Mouse (Mus musculus): ENCODE results near the gene C1qtnf3. TPM values are rescaled to one million over a fixed set of nuclear protein-coding genes. Genes with fewer than 3 reads are reported as not detected.

The C1qtnf3 gene
- polyA plus RNA-seq, 1 experiment from 2014 or later = 1.7 TPM

Other genes with a start within 250 kb of the C1qtnf3 start
- 4.6 and 5.4 TPM in 2 replicates for gene Rai14, start 237.7 kb upstream of the C1qtnf3 start, polyA plus RNA-seq (2015; fragmentation: Nextera tagmentation; extraction: Ambion mirVana)
- gene Amacr, start 29.4 kb downstream of the C1qtnf3 start, polyA plus RNA-seq (2015; fragmentation: Nextera tagmentation; extraction: Ambion mirVana) = 19.1 and 26.1 TPM in 2 replicates
- gene Slc45a2, start 48.4 kb downstream of the C1qtnf3 start, polyA plus RNA-seq (2015; fragmentation: Nextera tagmentation; extraction: Ambion mirVana) = 0.02 TPM in 1 of 2 replicates, not detected in the other
- gene Rxfp3, start 85.7 kb downstream of the C1qtnf3 start, polyA plus RNA-seq (2015; fragmentation: Nextera tagmentation; extraction: Ambion mirVana) = 0.03 TPM in 1 of 2 replicates, not detected in the other
- 0.35 and 0.39 TPM in 2 replicates for gene Adamts12, start 112.5 kb downstream of the C1qtnf3 start, polyA plus RNA-seq (2015; fragmentation: Nextera tagmentation; extraction: Ambion mirVana)